Mouse (Mus musculus) megakaryocyte-erythroid progenitor cell, adult 5 weeks (primary cell): Measurements from ENCODE around the gene Pigv. TPM values are rescaled to one million over a fixed set of nuclear protein-coding genes. Genes with fewer than 3 reads are reported as not detected.

Experiments used
- polyA plus RNA-seq: library from polyadenylated mRNA; stranded (reverse); fragments of >175 nt; gene quantifications from 2 replicates; pipeline ENCODE4 v1.2.3, GENCODE M21; 2012

Gene Pigv
- 12.9 and 13.3 TPM in 2 replicates for polyA plus RNA-seq

DNA sequence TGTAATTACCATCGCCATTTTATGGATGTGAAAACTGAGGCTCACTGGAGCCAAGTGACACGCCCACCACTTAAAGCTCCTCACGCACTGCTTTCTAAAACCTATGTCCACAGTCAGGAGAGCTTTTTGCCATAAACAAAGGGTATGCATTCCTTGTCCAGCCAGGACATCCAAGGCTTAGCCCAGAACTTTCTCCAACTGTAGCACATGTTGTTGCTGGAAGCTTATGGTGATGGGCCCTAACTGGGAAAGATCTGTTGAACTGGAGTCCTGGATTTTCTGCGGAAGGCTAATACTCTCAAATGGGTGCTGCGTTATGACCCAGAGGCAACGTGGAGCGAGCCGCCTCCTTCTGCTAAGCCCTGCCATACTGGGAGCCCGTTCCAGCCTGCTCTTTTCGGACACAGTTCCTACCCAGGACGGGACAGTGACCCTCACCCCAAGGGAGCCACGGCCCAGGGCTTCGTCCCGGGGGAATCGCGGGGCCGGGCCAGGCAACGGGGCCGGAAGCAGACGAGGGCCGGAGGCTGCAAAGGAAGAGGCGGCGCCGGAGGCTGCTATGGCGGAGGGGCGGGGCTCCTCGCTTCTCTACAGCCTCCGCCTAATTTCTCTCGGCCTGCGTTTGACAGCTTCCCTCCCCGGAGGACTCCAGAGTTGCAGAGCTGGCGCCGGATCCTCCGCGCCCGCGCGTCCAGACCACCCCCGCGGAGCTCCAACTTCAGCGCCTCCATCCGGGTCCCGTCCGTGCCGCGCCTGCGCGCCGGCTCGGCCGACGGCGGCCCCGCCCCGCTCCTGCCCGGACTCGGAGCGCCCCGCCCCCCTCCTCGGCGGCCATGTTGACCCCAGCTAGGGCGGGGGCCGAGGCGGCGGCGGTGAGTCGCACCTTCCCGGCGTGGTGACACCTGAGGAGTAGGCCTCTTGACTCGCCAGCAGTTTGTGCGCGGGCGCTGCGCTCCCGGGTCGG lies at the start of gene Pigv:
TSS of gene Pigv (minus strand) at position 767 of the 964 bp plus-strand sequence.

DNA sequence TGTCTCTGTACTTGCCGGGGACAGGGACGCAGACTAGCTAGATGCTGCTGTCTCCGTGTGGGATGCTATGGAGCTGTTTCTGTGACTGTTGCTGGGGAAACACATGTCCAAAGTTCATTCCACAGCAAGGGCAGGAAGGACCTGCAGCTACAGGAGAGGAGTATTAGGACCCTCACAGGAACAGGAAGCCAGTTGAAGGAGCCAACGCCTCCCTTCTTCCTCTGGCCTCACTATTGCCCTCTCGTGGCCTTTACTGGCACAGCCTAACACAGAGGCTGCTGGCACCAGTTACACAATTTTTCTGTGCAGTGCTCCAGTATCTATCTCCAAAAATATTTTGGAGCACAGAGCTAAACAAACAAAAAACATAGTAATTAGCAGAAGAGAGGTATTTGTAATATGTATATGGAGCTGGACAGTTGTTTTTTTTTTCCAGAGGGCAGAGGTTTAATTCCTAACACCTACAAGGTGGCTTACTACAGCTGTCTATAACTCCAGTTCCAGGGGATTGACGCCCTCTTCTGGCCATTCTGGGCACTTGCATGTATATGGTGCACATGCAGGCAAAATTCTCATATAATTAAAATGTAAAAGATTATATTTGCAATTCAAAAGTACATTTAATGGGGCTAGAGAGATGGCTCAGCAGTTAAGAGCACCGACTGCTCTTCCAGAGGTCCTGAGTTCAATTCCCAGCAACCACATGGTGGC lies 22.3 kb downstream of the Pigv start, which contains the start of gene Zdhhc18:
TSS of gene Zdhhc18 (minus strand) at position 166 of the 711 bp plus-strand sequence.

Other genes with a start within 250 kb of the Pigv start
- gene Tent5b, start 192.5 kb downstream of the Pigv start, polyA plus RNA-seq = 0.05 and 0.10 TPM in 2 replicates
- 0.10 and 0.85 TPM in 2 replicates for gene Trnp1, start 174.1 kb downstream of the Pigv start, polyA plus RNA-seq
- gene Kdf1, start 153.7 kb downstream of the Pigv start, polyA plus RNA-seq = 0.09 TPM in 1 of 2 replicates, not detected in the other
- 465 and 673 TPM in 2 replicates for gene Nudc, start 126.7 kb downstream of the Pigv start, polyA plus RNA-seq
- 3.7 and 6.3 TPM in 2 replicates for gene Nr0b2, start 119.3 kb downstream of the Pigv start, polyA plus RNA-seq
- gene Gpatch3, start 97.9 kb downstream of the Pigv start, polyA plus RNA-seq = 15.9 and 22.6 TPM in 2 replicates
- 59.1 and 63.0 TPM in 2 replicates for gene Gpn2, start 88.3 kb downstream of the Pigv start, polyA plus RNA-seq
- gene Sfn, start 70.5 kb downstream of the Pigv start, polyA plus RNA-seq = 34.4 and 37.5 TPM in 2 replicates
- gene Zdhhc18, start 22.5 kb downstream of the Pigv start, polyA plus RNA-seq = 60.6 and 62.1 TPM in 2 replicates
- 102 and 143 TPM in 2 replicates for gene Arid1a, start 84.1 kb upstream of the Pigv start, polyA plus RNA-seq
- 149 and 205 TPM in 2 replicates for gene Rps6ka1, start 215.2 kb upstream of the Pigv start, polyA plus RNA-seq